Mouse (Mus musculus) testis, adult 2 months (tissue): ENCODE measurements around the gene Entpd1.

Experiments
- CTCF ChIP-seq: fragments of 200-500 bp; IDR thresholded peaks from 2 replicates; pipeline ENCODE4 v1.5.1; 2012; ENCODE audit warnings: low read depth, mild to moderate bottlenecking, inconsistent platforms, low read length, moderate library complexity; ENCODE audit not compliant: control insufficient read depth, insufficient read depth, insufficient replicate concordance
- POLR2A ChIP-seq: fragments of 200-500 bp; IDR thresholded peaks from 2 replicates; pipeline ENCODE4 v1.6.1; 2012; ENCODE audit warnings: low read depth, mild to moderate bottlenecking, inconsistent platforms, low read length, moderate library complexity; ENCODE audit not compliant: control insufficient read depth

DNA sequence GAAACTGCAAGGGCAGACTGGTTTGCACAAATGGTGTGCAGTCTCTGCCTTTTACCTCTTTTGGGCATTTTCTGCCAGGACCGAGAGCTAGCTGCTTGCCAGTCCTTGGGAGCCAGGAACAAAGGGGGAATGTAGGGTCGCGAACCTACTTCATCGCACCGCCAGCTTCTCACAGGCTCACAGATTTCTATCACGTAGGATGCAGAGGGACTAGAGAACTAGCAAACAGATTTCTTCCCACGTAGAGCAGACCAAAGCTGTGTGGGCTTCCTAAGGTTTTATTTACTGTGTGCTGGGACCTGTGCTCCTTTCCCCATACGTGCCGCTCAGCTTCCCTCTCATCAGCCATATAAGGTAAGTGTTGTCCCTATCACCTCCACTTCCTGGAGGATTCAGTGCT lies 48.3 kb downstream of the Entpd1 start:
- TF ChIP-seq CTCF (no peak), POLR2A (no peak)
